Mouse (Mus musculus) lung, postnatal 0 days (tissue): ENCODE measurements around the gene Cd59a.

Experiments
- CTCF ChIP-seq: IDR thresholded peaks from 2 replicates; pipeline ENCODE4 v1.5.1; 2016; ENCODE audit warnings: antibody characterized with exemption, mild to moderate bottlenecking
- EP300 ChIP-seq: IDR thresholded peaks from 2 replicates; pipeline ENCODE4 v1.6.1; 2016; ENCODE audit warnings: antibody characterized with exemption, mild to moderate bottlenecking, control low read depth

DNA sequence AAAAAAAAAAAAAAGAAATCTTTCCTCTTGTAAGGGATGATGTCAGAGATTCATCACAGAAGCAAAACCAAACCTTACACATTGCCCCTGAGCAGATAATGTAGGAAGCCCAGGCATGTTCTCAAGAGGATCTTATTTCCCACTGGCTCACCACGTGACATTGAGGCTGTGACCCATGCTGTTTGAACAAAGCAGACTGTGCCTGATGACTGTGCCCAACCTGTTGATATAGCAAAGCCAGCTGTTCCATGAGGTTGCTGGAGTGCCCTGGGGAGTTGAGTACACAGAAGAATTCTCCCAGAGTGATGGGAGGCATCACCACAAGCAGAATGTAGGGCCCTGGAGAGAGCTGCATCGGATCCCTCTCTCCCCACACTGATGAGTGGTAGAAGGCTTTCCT lies 40.3 kb downstream of the Cd59a start:
- TF ChIP-seq CTCF (no peak), EP300 (no peak)
